ENCODE assay signal across 8 mouse cellular contexts in genomic region chr5:137046324-137046718, GRCm38 (mm10). TPM values are rescaled to one million over a fixed set of nuclear protein-coding genes. Genes with fewer than 3 reads are reported as not detected.
A peak's percentile ranks its signal among the peaks of the same experiment; 100 is the strongest.
DNase-seq lines count a peak whose midpoint lies in the region; ATAC-seq and TF ChIP-seq lines count a peak whose summit lies in the region.

No protein-coding gene starts in this region.

- no peak for TF ChIP-seq POLR2A in kidney, adult 2 months (IDR thresholded peaks at IDR 0.05; ENCODE audit: low read depth, low read length)
- no peak for TF ChIP-seq POLR2A in cortical plate, adult 2 months (IDR thresholded peaks at IDR 0.05; ENCODE audit: extremely low read depth, insufficient read depth, low read length)

- H3K9me3 ChIP-seq in hindbrain, embryonic 16.5 days (ENCODE audit: control insufficient read depth, low read length) = no peaks in the 10 kb centered on the region
- H3K9me3 ChIP-seq in midbrain, postnatal 0 days (ENCODE audit: low read length) = no peaks in the 10 kb centered on the region

- no peak; the same call in 1 of the 2 replicates for ATAC-seq in hindbrain, embryonic 16.5 days
- ATAC-seq in midbrain, postnatal 0 days (ENCODE audit: low FRiP score) = peak; percentile 24

- H3K27me3 ChIP-seq in kidney, adult 2 months (replicated peaks; ENCODE audit: control insufficient read depth, insufficient read depth, low read length) = no peaks in the 10 kb centered on the region
- H3K27me3 ChIP-seq in hindbrain, embryonic 16.5 days (replicated peaks; ENCODE audit: control insufficient read depth, insufficient read depth, low read length) = no peaks in the 10 kb centered on the region
- no peaks in the 10 kb centered on the region for H3K27me3 ChIP-seq in midbrain, postnatal 0 days (ENCODE audit: insufficient read depth, low read length)

- no peak for TF ChIP-seq CTCF in kidney, adult 2 months (conservative IDR thresholded peaks at IDR 0.05; ENCODE audit: insufficient read depth, insufficient read length, low read depth, low read length)
- no peak for TF ChIP-seq CTCF in cortical plate, adult 2 months (IDR thresholded peaks at IDR 0.05; ENCODE audit: extremely low read depth, insufficient read depth, low read length)
- no peak for TF ChIP-seq CTCF in midbrain, postnatal 0 days (IDR thresholded peaks at IDR 0.05)

- DNase-seq in kidney, adult 2 months = no peak
- DNase-seq in kidney, adult 11 months = no peak
- no peak for DNase-seq in midbrain, postnatal 0 days (ENCODE audit: low spot score)
- no peak for DNase-seq in adrenal gland, postnatal 36 days
- DNase-seq in urinary bladder, adult 2 months (ENCODE audit: low spot score) = no peak
- DNase-seq in T-cell, adult 2 months (ENCODE audit: low spot score) = no peak

- 25% methylated on average over 5 of the region's 5 CpGs for WGBS in kidney, adult 2 months
- 12% methylated on average over 5 of the region's 5 CpGs for WGBS in hindbrain, embryonic 16.5 days
- 16% methylated on average over 5 of the region's 5 CpGs for WGBS in midbrain, postnatal 0 days

- H3K9ac ChIP-seq in hindbrain, embryonic 16.5 days (ENCODE audit: low read depth, low read length) = no peak overlapping the region; the same call in 1 of the 2 replicates
- H3K9ac ChIP-seq in midbrain, postnatal 0 days (replicated peaks; ENCODE audit: low read length, poor library complexity, severe bottlenecking) = no peak overlapping the region

- H3K4me2 ChIP-seq in hindbrain, embryonic 16.5 days (ENCODE audit: low read length) = peak overlapping the region; percentile 92
- H3K4me2 ChIP-seq in midbrain, postnatal 0 days (ENCODE audit: low read depth, low read length, poor library complexity, severe bottlenecking) = peak overlapping the region; percentile 25

- H3K36me3 ChIP-seq in kidney, adult 2 months (ENCODE audit: control insufficient read depth, insufficient read depth, low read length) = peaks cover 2% of the 10 kb centered on the region
- H3K36me3 ChIP-seq in hindbrain, embryonic 16.5 days (ENCODE audit: control insufficient read depth, insufficient read depth, low read length) = peaks cover 8% of the 10 kb centered on the region
- H3K36me3 ChIP-seq in midbrain, postnatal 0 days (ENCODE audit: insufficient read depth, low read length) = peaks cover 16% of the 10 kb centered on the region

- no peak overlapping the region for H3K27ac ChIP-seq in kidney, adult 2 months (ENCODE audit: insufficient read depth, low read depth, low read length)
- H3K27ac ChIP-seq in cortical plate, adult 2 months (ENCODE audit: insufficient read depth, low read length) = peak overlapping the region; percentile 30
- H3K27ac ChIP-seq in hindbrain, embryonic 16.5 days (ENCODE audit: low read depth, low read length) = peak overlapping the region; percentile 74
- peak overlapping the region; percentile 73 for H3K27ac ChIP-seq in midbrain, postnatal 0 days (ENCODE audit: low read depth, low read length)

- H3K4me3 ChIP-seq in kidney, adult 2 months (ENCODE audit: insufficient read depth, low read depth, low read length) = peak overlapping the region; percentile 14; the same call in 1 of the 2 replicates
- H3K4me3 ChIP-seq in cortical plate, adult 2 months (ENCODE audit: insufficient read depth, low read length) = peak overlapping the region; percentile 76
- peak overlapping the region; percentile 83 for H3K4me3 ChIP-seq in hindbrain, embryonic 16.5 days (ENCODE audit: low read length)
- peak overlapping the region; percentile 47 for H3K4me3 ChIP-seq in midbrain, postnatal 0 days (ENCODE audit: low read depth, low read length)

- H3K4me1 ChIP-seq in kidney, adult 2 months (ENCODE audit: control insufficient read depth, insufficient read depth, low read length) = no peaks in the 10 kb centered on the region; the same call in 1 of the 2 replicates
- H3K4me1 ChIP-seq in cortical plate, adult 2 months (ENCODE audit: control insufficient read depth, insufficient read depth, low read length) = peaks cover 3% of the 10 kb centered on the region
- H3K4me1 ChIP-seq in hindbrain, embryonic 16.5 days (ENCODE audit: control insufficient read depth, insufficient read depth, low read depth, low read length) = peaks cover 10% of the 10 kb centered on the region
- peaks cover 4% of the 10 kb centered on the region; the same call in 1 of the 2 replicates for H3K4me1 ChIP-seq in midbrain, postnatal 0 days (ENCODE audit: insufficient read depth, low read length)

RNA-seq across cellular contexts. Expression of gene Ap1s1, which starts 0.4 kb away (rescaled TPM):
- polyA plus RNA-seq in kidney, adult 2 months (2012; rRNA removed) = 57.7 and 67.0 TPM in 2 replicates
- 311 and 334 TPM in 2 replicates for polyA plus RNA-seq in cortical plate, adult 2 months (2012; rRNA removed)
- 242 and 260 TPM in 2 replicates for polyA plus RNA-seq in hindbrain, embryonic 16.5 days (2015; fragmentation: Nextera tagmentation; extraction: Ambion mirVana)
- 139 and 144 TPM in 2 replicates for total RNA-seq in midbrain, postnatal 0 days (2014; rRNA removed)
- polyA plus RNA-seq in midbrain, postnatal 0 days (2015; fragmentation: Nextera tagmentation; extraction: Ambion mirVana) = 308 and 311 TPM in 2 replicates
- 10 to 100 TPM; 91.3 to 93.7 TPM for total RNA-seq in adrenal gland, postnatal 36 days (2021)
- polyA plus RNA-seq in urinary bladder, adult 2 months (2012; rRNA removed) = 96.2 and 118 TPM in 2 replicates

RNA-seq across cellular contexts. Expression of gene Vgf, which starts 20.1 kb away (rescaled TPM):
- polyA plus RNA-seq in kidney, adult 2 months (2012; rRNA removed) = 0.03 and 0.08 TPM in 2 replicates
- 158 and 168 TPM in 2 replicates for polyA plus RNA-seq in cortical plate, adult 2 months (2012; rRNA removed)
- 14.1 and 17.0 TPM in 2 replicates for polyA plus RNA-seq in hindbrain, embryonic 16.5 days (2015; fragmentation: Nextera tagmentation; extraction: Ambion mirVana)
- total RNA-seq in midbrain, postnatal 0 days (2014; rRNA removed) = 103 and 154 TPM in 2 replicates
- polyA plus RNA-seq in midbrain, postnatal 0 days (2015; fragmentation: Nextera tagmentation; extraction: Ambion mirVana) = 46.8 and 49.1 TPM in 2 replicates
- total RNA-seq in adrenal gland, postnatal 36 days (2021) = 10 to 100 TPM in 1 of 2 experiments, 1 to 10 TPM in 1; 8.8 to 71.5 TPM
- polyA plus RNA-seq in urinary bladder, adult 2 months (2012; rRNA removed) = 0.08 and 0.15 TPM in 2 replicates

RNA-seq across cellular contexts. Expression of gene Serpine1, which starts 25.7 kb away (rescaled TPM):
- polyA plus RNA-seq in kidney, adult 2 months (2012; rRNA removed) = 1.1 and 2.1 TPM in 2 replicates
- 0.49 and 0.54 TPM in 2 replicates for polyA plus RNA-seq in cortical plate, adult 2 months (2012; rRNA removed)
- 0.14 TPM in 1 of 2 replicates, not detected in the other for polyA plus RNA-seq in hindbrain, embryonic 16.5 days (2015; fragmentation: Nextera tagmentation; extraction: Ambion mirVana)
- total RNA-seq in midbrain, postnatal 0 days (2014; rRNA removed) = 3.3 and 3.7 TPM in 2 replicates
- polyA plus RNA-seq in midbrain, postnatal 0 days (2015; fragmentation: Nextera tagmentation; extraction: Ambion mirVana) = 0.06 and 0.30 TPM in 2 replicates
- total RNA-seq in adrenal gland, postnatal 36 days (2021) = 10 to 100 TPM in 1 of 2 experiments, 1 to 10 TPM in 1; 3.5 to 11.2 TPM
- 6.2 and 8.3 TPM in 2 replicates for polyA plus RNA-seq in urinary bladder, adult 2 months (2012; rRNA removed)

RNA-seq across cellular contexts. Expression of gene Znhit1, which starts 58.5 kb away (rescaled TPM):
- 99.7 and 105 TPM in 2 replicates for polyA plus RNA-seq in kidney, adult 2 months (2012; rRNA removed)
- polyA plus RNA-seq in cortical plate, adult 2 months (2012; rRNA removed) = 94.7 and 96.2 TPM in 2 replicates
- polyA plus RNA-seq in hindbrain, embryonic 16.5 days (2015; fragmentation: Nextera tagmentation; extraction: Ambion mirVana) = 144 and 156 TPM in 2 replicates
- 85.4 and 100 TPM in 2 replicates for total RNA-seq in midbrain, postnatal 0 days (2014; rRNA removed)
- 153 and 176 TPM in 2 replicates for polyA plus RNA-seq in midbrain, postnatal 0 days (2015; fragmentation: Nextera tagmentation; extraction: Ambion mirVana)
- 10 to 100 TPM; 84.0 to 97.9 TPM for total RNA-seq in adrenal gland, postnatal 36 days (2021)
- 62.3 and 66.6 TPM in 2 replicates for polyA plus RNA-seq in urinary bladder, adult 2 months (2012; rRNA removed)

RNA-seq across cellular contexts. Expression of gene Plod3, which starts 59.5 kb away (rescaled TPM):
- polyA plus RNA-seq in kidney, adult 2 months (2012; rRNA removed) = 44.0 and 46.9 TPM in 2 replicates
- polyA plus RNA-seq in cortical plate, adult 2 months (2012; rRNA removed) = 34.5 and 36.6 TPM in 2 replicates
- polyA plus RNA-seq in hindbrain, embryonic 16.5 days (2015; fragmentation: Nextera tagmentation; extraction: Ambion mirVana) = 36.3 and 39.7 TPM in 2 replicates
- 44.5 and 68.1 TPM in 2 replicates for total RNA-seq in midbrain, postnatal 0 days (2014; rRNA removed)
- 26.7 and 29.3 TPM in 2 replicates for polyA plus RNA-seq in midbrain, postnatal 0 days (2015; fragmentation: Nextera tagmentation; extraction: Ambion mirVana)
- total RNA-seq in adrenal gland, postnatal 36 days (2021) = 10 to 100 TPM; 67.5 to 78.8 TPM
- polyA plus RNA-seq in urinary bladder, adult 2 months (2012; rRNA removed) = 45.8 and 50.9 TPM in 2 replicates

Comparison
In these comparisons a context has a peak if more than half of its experiments do, and no peak if none do; other contexts are left out.
1. H3K4me3 ChIP-seq: peak in every context shown above with its lines; median percentile 83 in hindbrain, embryonic 16.5 days; 76 in cortical plate, adult 2 months; 47 in midbrain, postnatal 0 days; 14 in kidney, adult 2 months.
2. RNA of gene Vgf, which starts 20.1 kb away (polyA plus RNA-seq): 158 to 168 TPM in cortical plate, adult 2 months, 46.8 to 49.1 TPM in midbrain, postnatal 0 days and 14.1 to 17.0 TPM in hindbrain, embryonic 16.5 days; 0.08 to 0.15 TPM in urinary bladder, adult 2 months and 0.03 to 0.08 TPM in kidney, adult 2 months; every median in the first group is over 10 times any median in the second.